Mouse (Mus musculus): Measurements from ENCODE around the gene Mphosph9. TPM values are rescaled to one million over a fixed set of nuclear protein-coding genes. Genes with fewer than 3 reads are reported as not detected.
A peak's percentile ranks its signal among the peaks of the same experiment; 100 is the strongest.
"Not testable (repeated sequence)": the region's sequence is repeated elsewhere in the genome, so short reads cannot be mapped to it uniquely, and the experiment has no call there.

Mphosph9 gene
- 16.7 and 21.2 TPM in 2 replicates for polyA plus RNA-seq (2015; fragmentation: Nextera tagmentation; extraction: Ambion mirVana)

DNA sequence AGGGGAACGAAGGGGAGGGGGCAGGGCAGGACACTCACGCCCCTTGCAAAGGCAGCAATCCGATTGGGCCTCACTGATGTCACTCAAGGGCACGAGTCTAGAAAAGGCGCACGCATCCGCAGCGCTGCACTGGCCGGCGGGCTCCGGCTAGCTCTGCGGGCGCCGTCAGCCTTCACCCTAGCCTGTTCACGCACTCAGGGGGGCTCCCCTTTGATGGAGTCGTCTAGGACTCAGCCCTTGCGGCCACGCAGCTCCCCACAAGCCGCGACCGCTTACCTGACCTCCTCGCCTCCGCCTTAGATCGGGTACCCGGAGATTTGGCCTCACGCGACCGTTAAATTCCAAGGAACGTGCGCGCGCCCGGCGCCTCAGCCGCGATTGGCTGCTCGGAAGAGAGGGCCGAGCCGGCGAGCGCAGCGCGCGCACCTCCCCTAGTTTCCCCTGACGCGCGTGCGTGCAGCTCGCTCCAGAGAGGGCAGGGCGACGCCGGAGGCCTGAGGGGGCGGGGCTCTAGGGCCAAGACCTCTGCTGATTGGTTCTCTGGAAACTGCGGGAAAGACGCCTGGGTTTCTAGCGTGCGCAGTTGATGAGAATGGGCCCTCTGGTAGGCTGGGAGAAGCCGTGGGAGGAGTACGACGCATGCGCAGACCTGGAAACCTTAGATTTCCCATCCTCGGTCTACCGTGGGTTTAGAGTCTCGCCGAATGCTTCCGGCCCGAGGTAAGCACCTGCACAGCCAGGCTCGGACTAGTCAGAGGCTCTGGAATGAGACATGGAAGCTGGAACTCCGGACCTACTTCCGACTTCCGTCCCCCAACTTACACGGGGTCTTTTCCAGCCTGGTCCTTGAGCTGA is at the start of gene Mphosph9, which contains the start of gene 2810006K23Rik:
Mphosph9 (minus strand) TSS at position 463 of the 855 bp plus-strand sequence.
2810006K23Rik (plus strand) TSS at position 580 of the 855 bp plus-strand sequence.
- peak; percentile 100 for DNase-seq (ENCODE audit: low spot score)

DNA sequence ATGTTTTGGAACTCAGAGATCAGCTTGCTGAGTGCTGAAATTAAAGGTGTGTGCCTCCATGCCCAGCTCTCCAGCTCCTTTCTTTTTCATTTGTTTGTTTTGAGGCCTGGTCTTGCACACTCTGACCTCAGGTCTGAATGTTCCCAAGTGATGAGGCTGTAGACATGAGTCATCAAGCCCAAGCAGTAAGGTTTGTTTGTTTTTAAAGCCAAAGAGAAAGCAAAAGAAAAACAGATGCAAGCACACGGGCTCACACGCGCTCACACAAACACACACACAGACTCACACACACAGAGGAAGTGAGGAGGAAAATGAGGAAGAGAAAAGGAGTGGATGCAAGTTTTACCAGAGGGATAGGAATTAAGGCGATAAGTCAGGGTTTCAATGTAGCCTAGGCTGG is 49.4 kb upstream of the Mphosph9 start:
- no peak for DNase-seq (ENCODE audit: low spot score)

DNA sequence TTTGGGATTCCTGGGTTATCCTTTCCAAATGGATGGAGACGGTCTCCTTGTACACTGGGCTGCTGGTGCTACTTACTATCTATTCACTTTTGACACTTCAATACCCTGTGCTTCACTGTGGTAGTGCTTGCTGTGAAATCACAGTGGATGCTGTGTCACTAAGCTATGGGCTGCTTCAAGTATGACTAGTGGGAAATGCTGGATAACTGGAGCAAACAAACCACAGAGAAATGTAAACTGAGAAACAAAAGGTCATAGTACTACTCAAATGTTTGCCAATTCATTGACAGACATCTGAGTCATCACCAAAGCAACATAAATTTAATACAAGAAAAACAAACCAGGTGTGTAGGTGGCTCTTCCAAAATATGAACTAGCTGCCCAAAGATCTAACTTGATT is 48.6 kb upstream of the Mphosph9 start:
- no peak for DNase-seq (ENCODE audit: low spot score)

- no peak for DNase-seq (ENCODE audit: low spot score)
These were observed 46.5 kb upstream of the Mphosph9 start for GRCm38 (mm10) chr5:124374298-124374697.

DNA sequence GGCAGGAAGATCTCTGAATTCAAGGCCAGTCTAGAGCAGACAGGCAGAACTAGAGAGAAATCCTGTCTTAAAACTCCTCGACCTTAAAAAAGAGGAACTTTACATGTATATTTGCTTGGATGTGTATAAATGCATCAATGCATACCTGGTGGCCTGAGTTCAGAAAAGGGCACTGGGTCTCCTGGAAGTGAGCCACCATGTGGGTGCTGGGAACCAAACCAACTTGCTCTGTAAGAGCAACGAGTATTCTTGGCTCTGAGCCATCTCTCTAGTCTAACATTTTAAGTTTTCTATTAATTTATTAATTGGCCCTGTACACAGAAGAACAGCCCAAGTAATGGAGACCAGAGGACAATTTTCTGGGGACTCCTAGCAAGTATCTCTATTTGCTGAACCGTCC is 38.9 kb upstream of the Mphosph9 start:
- DNase-seq (ENCODE audit: low spot score): no peak

GRCm38 (mm10) chr5:124365754-124366153 is 38.0 kb upstream of the Mphosph9 start:
- no peak for DNase-seq (ENCODE audit: low spot score)

DNA sequence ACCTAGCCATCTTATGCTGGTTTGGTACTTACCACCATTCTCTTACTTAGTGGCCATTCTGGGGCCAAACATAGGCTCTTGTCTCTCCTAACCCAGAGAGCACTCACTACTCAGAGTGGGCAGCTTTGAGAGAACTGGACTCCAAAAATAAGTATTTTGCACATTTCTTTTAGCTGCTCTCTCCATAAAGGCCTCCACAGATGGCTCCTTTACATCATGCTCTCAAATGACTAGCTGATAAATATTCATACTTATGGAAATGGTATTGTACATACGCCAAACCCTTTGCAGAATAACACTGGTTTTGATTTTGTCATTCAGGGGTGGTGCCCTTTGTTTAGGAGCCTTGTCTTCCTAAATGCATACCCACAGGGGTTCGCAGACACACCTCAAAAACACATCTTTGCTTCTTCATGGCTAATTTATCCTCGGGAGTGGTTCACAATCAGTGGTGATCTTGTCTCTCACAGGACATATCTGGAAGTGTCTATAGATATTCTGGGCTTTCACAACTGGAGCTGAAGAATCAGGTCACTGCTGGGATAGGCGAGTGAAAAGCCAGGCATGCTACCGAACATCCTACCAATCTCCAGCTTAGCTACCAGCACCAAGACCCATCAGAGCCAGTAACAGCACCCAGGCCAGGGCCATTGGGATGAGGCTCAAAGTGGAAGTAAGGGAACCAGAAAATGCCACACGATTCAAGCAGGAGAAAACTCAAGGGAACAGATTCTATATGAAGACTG is 36.6 kb upstream of the Mphosph9 start:
- no peak for DNase-seq (ENCODE audit: low spot score)

DNA sequence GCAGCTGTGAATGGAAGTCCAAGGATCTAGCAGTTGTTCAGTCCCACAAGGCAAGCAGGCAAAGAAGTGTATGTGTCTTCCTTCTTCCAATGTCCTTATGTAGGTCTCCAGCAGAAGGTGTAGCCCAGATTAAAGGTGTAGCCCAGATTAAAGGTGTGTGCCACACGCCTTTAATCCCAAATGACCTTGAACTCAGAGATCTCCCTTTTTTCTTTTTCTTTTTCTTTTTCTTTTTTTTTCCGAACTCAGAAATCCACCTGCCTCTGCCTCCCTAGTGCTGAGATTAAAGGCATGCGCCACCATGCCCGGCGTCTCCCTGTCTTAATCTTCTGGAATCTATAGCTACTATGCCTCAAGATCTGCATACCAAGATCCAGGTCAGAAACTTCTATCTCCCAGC is 35.2 kb upstream of the Mphosph9 start, which contains the start of gene Cdk2ap1:
Cdk2ap1 (minus strand) TSS at position 101 of the 400 bp plus-strand sequence.
- DNase-seq (ENCODE audit: low spot score): not testable (repeated sequence)

DNA sequence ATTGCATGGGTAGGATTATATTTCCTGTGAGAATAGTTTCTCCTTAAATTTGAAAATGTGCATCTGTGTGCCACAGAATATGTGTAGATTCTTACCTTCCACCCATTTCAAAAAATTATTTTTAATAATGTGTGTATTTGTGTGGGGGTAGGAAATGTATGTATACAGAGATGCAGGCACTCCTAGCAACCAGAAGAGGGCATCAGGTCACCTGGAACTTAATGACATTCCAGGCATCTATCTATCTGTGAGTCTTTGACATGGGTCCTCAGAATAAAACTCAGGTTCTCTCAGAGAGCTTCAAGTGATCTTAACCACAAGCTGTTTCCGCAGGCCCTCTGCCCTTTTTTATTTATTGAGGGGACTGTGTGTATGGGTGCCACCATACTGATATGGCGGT is 31.9 kb upstream of the Mphosph9 start:
- peak; percentile 20 for DNase-seq (ENCODE audit: low spot score)

GRCm38 (mm10) chr5:124356695-124357094 is 28.9 kb upstream of the Mphosph9 start:
- peak; percentile 49 for DNase-seq (ENCODE audit: low spot score)

- DNase-seq (ENCODE audit: low spot score): no peak
These were observed 27.7 kb upstream of the Mphosph9 start for GRCm38 (mm10) chr5:124355425-124355959.

GRCm38 (mm10) chr5:124354574-124355424 is 27.0 kb upstream of the Mphosph9 start:
- peak; percentile 51 for DNase-seq (ENCODE audit: low spot score)

GRCm38 (mm10) chr5:124353726-124354547 is 26.2 kb upstream of the Mphosph9 start:
- peak; percentile 76 for DNase-seq (ENCODE audit: low spot score)

DNA sequence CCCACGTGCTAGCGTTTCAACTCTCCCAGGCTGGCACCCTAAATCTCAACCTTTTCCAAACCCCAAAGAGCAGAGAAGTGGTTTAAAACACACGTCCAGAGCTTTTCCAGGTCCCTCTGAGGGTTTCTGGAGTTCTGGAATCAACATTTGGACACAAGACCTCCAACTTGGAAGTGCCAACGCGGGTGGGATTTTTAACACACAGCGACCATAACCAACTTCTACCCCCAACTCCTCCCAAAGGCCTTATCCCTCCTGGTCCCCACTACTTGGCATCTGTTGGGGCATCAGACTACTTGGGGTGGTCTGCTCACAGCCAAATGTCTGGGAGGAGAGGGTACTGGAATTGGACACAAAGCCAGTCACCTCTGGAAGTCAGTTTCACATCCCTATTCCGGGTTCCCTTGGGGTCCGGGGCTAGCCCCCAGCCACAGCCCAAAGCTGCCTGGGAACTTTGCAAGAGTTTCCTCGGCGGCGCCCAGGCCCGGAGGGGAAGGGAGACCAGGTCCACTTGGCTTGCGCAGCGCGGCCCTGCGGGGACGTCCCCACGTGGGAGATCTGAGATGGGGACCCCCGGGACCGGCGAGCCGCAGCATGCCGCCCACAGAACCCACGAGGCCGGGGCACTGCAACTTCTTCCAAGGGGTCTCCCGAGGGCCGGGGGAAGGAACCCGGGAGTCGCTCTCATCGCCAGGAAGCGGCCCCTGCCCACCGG is 25.4 kb upstream of the Mphosph9 start:
- DNase-seq (ENCODE audit: low spot score): peak; percentile 22

DNA sequence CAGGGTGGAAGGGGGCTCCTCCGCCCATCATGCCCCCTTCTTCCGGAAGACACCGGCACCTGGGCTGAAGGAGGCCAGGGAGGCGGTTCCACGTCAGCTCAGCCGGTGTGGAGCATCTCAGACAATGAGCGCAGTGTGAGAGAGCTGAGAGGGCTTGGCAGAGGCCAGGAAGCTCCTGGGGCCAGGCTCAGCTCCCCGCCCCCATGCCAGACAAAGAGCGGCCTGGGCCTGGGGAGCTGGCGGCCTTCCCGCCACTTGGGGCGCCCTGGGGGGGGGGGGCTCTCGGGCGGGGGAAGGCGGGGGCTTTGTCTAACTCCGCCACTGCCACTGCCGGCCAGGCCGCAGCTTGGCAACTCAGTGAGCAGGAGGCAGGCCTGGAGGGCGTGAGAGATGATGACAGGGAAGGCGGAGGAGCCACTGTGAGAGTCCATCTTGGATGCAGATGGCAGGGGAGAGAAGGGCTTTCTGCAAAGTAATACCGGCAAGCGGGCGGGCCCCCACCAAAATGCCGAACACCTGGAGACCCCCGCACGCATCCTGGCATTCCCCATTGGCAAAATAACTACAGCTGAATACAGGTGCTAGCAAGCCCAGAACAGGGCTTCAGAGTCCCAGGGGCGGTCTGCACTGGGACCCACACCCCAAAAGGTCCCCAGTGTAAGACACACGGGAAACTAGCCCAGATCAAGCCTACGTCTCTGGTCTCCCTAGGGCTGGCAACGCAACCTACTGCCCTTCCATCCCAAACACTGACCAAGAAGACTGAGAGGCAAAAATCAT is 24.6 kb upstream of the Mphosph9 start:
- DNase-seq (ENCODE audit: low spot score): peak; percentile 83

DNA sequence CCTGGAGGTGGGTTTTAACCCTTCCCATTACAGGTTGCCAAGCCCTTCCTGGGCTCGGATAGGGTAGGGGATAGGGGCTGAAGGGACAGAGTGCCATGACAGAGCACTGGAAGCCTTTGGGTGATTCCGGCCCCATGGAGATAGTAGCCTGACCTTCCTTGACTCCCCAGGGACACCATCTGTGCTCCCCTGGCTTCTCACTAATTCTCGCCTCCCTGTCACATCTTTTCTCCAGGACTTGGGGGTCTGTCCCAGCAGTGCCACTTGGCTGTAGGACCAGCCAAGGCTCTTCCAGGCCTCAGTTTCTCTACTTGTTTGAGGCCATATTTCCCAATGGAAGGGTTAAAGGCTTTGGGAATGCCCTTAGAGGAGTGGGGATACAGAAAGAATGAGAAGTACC is 23.8 kb upstream of the Mphosph9 start:
- DNase-seq (ENCODE audit: low spot score): no peak

DNA sequence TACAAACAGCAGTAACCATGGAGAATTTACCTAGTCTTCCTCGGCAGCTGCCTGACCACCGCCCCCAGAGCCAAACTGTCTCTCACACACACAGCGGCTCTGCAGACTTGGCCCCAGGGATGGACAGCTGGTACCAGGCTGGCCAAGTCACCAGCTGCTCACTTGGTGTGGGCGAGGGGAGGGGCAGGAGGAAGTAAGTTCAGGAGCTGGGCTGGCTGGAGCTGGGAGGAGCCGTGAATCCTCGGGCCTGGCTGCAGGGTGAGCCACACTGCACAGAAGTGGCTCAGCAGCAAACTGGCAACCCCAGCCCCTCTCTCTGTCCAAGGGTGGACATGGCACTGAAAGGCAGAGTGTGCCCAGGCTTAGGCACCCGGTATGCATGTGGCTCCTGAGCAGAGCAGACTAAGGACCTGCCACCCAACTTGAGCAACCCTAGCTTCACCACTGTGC is 23.4 kb upstream of the Mphosph9 start:
- DNase-seq (ENCODE audit: low spot score): peak; percentile 12

GRCm38 (mm10) chr5:124350350-124350749 is 22.6 kb upstream of the Mphosph9 start:
- DNase-seq (ENCODE audit: low spot score): no peak

Measured in thymus, postnatal 0 days (tissue).